Mouse (Mus musculus): Measurements from ENCODE around the gene Podxl2. TPM values are rescaled to one million over a fixed set of nuclear protein-coding genes. Genes with fewer than 3 reads are reported as not detected.

The Podxl2 gene
- polyA plus RNA-seq (2016; fragmentation: Nextera tagmentation; extraction: Ambion mirVana): 44.0 and 50.8 TPM in 2 replicates

- WGBS: 16% methylated on average over 62 of the region's 63 CpGs
- peaks cover 25% of the 10 kb centered on the region for H3K27me3 ChIP-seq (replicated peaks)
- H3K27ac ChIP-seq (ENCODE audit: poor library complexity, severe bottlenecking): no peak within 1 kb of the TSS
- H3K36me3 ChIP-seq: 0 out of 2 replicates have a peak, but pooled peaks cover 1% of the 10 kb centered on the region
- H3K9ac ChIP-seq: peak within 1 kb of the TSS; percentile 82
- H3K4me3 ChIP-seq: peak within 1 kb of the TSS; percentile 81
- H3K9me3 ChIP-seq (replicated peaks): no peaks in the 10 kb centered on the region
- peak within 1 kb of the TSS; percentile 98 for H3K4me2 ChIP-seq
- peak; percentile 58 for ATAC-seq (ENCODE audit: insufficient number of reproducible peaks, low FRiP score)
- peaks cover 15% of the 10 kb centered on the region for H3K4me1 ChIP-seq (replicated peaks)
Measured at GRCm38 (mm10) chr6:88874868-88875508, at the start of gene Podxl2. Gene Podxl2 (minus strand): TSS chr6:88875044.

- H3K9ac ChIP-seq: no peak overlapping the region
- H3K4me2 ChIP-seq: no peak overlapping the region
- H3K4me3 ChIP-seq: no peak overlapping the region
- no peak for ATAC-seq (ENCODE audit: insufficient number of reproducible peaks, low FRiP score)
- WGBS: 70% methylated on average over 8 of the region's 8 CpGs
- H3K27ac ChIP-seq (ENCODE audit: poor library complexity, severe bottlenecking): no peak overlapping the region
- H3K9me3 ChIP-seq (replicated peaks): 0 out of 2 replicates have a peak, but pooled peaks cover 4% of the 10 kb centered on the region
- H3K4me1 ChIP-seq (replicated peaks): peaks cover 25% of the 10 kb centered on the region
- H3K36me3 ChIP-seq: no peaks in the 10 kb centered on the region
- no peaks in the 10 kb centered on the region for H3K27me3 ChIP-seq (replicated peaks)
Measured at GRCm38 (mm10) chr6:88918802-88919201, 44.0 kb upstream of the Podxl2 start.

DNA sequence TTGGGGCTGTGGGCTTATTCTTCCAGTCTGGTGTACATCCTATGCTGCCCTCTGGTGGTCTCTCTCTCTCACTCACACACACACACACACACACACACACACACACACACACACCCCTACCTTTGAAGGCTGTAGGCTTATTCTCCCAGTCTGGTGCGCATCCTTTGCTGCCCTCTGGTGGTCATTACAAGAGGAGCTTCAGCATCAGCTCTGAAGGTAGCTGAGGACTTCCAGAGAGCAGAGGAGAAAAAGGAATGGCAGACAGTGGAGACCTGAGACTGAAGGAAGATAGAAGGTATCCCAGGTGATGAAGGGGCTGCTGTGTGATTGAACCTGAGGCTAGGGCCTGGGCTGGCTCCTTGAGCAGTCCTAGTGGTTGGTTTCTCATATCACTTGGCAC lies 41.3 kb upstream of the Podxl2 start:
- Histone ChIP-seq H3K27me3 (replicated peaks) (no peaks in the 10 kb centered on the region), H3K4me3 (no peak overlapping the region), H3K27ac (ENCODE audit: poor library complexity, severe bottlenecking) (peak overlapping the region; percentile 59; the same call in 1 of the 2 replicates), H3K9me3 (replicated peaks) (0 out of 2 replicates have a peak, but pooled peaks cover 4% of the 10 kb centered on the region), H3K4me2 (no peak overlapping the region), H3K36me3 (peaks cover 15% of the 10 kb centered on the region), H3K9ac (no peak overlapping the region), H3K4me1 (replicated peaks) (peaks cover 30% of the 10 kb centered on the region)
- ATAC-seq (ENCODE audit: insufficient number of reproducible peaks, low FRiP score): peak; percentile 37
- WGBS: 73% methylated on average over 1 of the region's 1 CpGs

DNA sequence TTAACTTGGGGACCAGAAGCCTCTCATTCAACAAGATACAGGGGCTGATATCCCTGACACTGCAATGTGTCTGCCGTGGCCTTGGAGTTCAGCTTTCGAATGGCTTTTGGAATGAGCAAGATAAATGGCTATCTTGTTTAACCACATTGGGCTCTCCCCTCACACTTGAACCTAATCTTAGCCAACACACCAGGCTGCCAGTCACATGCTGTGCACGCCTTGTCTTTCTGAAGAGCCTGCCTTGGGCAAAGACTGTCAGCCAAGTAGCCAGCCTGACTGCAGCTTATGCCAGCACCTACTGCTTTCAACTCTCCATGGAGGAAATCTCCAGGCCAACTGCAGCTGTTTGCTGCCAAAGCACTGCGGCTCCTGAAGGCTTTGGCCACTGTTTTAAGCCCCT lies 40.7 kb upstream of the Podxl2 start:
- peak overlapping the region; percentile 59; the same call in 1 of the 2 replicates for H3K27ac ChIP-seq (ENCODE audit: poor library complexity, severe bottlenecking)
- WGBS: 29% methylated on average over 4 of the region's 4 CpGs
- H3K4me1 ChIP-seq (replicated peaks): peaks cover 25% of the 10 kb centered on the region
- H3K9ac ChIP-seq: no peak overlapping the region
- H3K9me3 ChIP-seq (replicated peaks): 0 out of 2 replicates have a peak, but pooled peaks cover 4% of the 10 kb centered on the region
- H3K4me3 ChIP-seq: no peak overlapping the region
- H3K36me3 ChIP-seq: peaks cover 21% of the 10 kb centered on the region
- no peak overlapping the region for H3K4me2 ChIP-seq
- ATAC-seq (ENCODE audit: insufficient number of reproducible peaks, low FRiP score): peak; percentile 85
- no peaks in the 10 kb centered on the region for H3K27me3 ChIP-seq (replicated peaks)

DNA sequence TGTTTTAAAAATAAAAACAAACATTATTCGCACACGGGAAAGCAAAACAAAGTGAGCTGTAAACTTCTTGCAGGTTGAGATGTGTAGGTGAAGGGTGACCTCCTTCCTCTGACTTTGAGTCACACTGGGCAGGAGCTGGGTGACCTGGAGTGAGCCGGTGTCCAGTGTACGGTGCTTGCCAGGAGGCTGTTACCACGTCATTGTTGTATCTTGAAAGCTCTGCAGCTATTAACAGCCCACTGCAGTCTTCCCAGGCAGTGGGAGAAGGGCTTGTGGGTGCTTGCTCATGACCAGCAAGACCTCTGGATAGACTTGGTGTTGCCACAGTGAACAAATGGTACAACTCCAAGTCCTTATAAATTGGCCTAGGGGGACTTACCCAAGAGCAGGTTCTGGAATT lies 40.0 kb upstream of the Podxl2 start:
- H3K27ac ChIP-seq (ENCODE audit: poor library complexity, severe bottlenecking): peak overlapping the region; percentile 59; the same call in 1 of the 2 replicates
- no peak overlapping the region for H3K4me2 ChIP-seq
- no peak for ATAC-seq (ENCODE audit: insufficient number of reproducible peaks, low FRiP score)
- WGBS: 51% methylated on average over 5 of the region's 5 CpGs
- H3K27me3 ChIP-seq (replicated peaks): no peaks in the 10 kb centered on the region
- H3K36me3 ChIP-seq: peaks cover 29% of the 10 kb centered on the region
- H3K4me3 ChIP-seq: no peak overlapping the region
- no peak overlapping the region for H3K9ac ChIP-seq
- H3K9me3 ChIP-seq (replicated peaks): 0 out of 2 replicates have a peak, but pooled peaks cover 4% of the 10 kb centered on the region
- H3K4me1 ChIP-seq (replicated peaks): peaks cover 20% of the 10 kb centered on the region

- ATAC-seq (ENCODE audit: insufficient number of reproducible peaks, low FRiP score): no peak
- Histone ChIP-seq H3K9ac (no peak overlapping the region), H3K9me3 (replicated peaks) (0 out of 2 replicates have a peak, but pooled peaks cover 4% of the 10 kb centered on the region), H3K27me3 (replicated peaks) (no peaks in the 10 kb centered on the region), H3K4me3 (no peak overlapping the region), H3K4me2 (no peak overlapping the region), H3K27ac (ENCODE audit: poor library complexity, severe bottlenecking) (no peak overlapping the region), H3K36me3 (peaks cover 38% of the 10 kb centered on the region), H3K4me1 (replicated peaks) (peaks cover 20% of the 10 kb centered on the region)
Measured at GRCm38 (mm10) chr6:88913440-88913839, 38.6 kb upstream of the Podxl2 start.

DNA sequence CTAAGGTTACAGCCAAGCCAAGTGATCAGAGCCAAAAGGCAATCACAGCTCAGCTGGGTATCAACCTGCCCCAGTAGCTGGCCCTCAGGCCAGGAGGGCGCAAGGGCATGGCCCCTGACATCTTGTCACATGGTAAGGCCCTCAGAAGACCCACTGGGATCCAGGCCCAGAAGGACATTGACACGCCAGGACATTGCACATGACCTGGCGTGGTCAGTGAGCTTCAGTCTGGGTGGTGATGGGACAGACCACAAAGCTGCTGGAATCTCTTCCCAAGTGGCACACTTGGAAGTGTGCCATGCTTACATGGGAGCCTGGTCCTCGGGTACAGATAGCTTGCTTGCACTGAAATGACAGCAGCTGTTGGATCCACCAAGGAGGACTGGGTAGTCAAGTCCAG lies 38.2 kb upstream of the Podxl2 start:
- no peak for ATAC-seq (ENCODE audit: insufficient number of reproducible peaks, low FRiP score)
- H3K36me3 ChIP-seq: peaks cover 42% of the 10 kb centered on the region
- no peak overlapping the region for H3K27ac ChIP-seq (ENCODE audit: poor library complexity, severe bottlenecking)

DNA sequence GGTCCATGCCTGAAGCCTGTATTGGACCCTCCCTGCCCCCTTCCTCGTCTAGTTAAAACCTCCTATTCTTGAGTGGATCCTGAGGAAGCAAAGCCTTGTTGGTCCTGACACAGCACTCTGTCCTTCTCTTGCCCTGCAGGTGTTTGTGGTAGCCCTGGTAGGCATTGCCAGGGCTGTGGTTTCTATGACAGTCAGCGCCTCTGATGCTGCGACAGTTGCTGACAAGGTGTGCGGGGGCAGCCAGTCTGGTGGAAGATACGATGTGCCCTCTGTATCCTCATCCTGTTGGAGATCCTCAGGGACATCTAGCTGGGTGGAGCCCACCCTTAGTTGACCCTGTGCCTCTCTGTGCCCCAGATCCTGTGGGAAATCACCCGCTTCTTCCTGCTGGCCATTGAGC lies 34.3 kb upstream of the Podxl2 start:
- Histone ChIP-seq H3K27ac (ENCODE audit: poor library complexity, severe bottlenecking) (no peak overlapping the region), H3K9me3 (replicated peaks) (no peaks in the 10 kb centered on the region), H3K9ac (no peak overlapping the region), H3K4me2 (no peak overlapping the region), H3K27me3 (replicated peaks) (no peaks in the 10 kb centered on the region), H3K4me1 (replicated peaks) (peaks cover 34% of the 10 kb centered on the region), H3K36me3 (peaks cover 48% of the 10 kb centered on the region), H3K4me3 (no peak overlapping the region)
- no peak for ATAC-seq (ENCODE audit: insufficient number of reproducible peaks, low FRiP score)
- 87% methylated on average over 6 of the region's 6 CpGs for WGBS

More for the DNA sequence above, 38.2 kb upstream of the Podxl2 start:
- no peaks in the 10 kb centered on the region for H3K27me3 ChIP-seq (replicated peaks)
- no peak overlapping the region for H3K4me3 ChIP-seq
- H3K4me1 ChIP-seq (replicated peaks): peaks cover 20% of the 10 kb centered on the region
- no peak overlapping the region for H3K4me2 ChIP-seq
- WGBS: 76% methylated on average over 4 of the region's 4 CpGs
- H3K9ac ChIP-seq: no peak overlapping the region
- 0 out of 2 replicates have a peak, but pooled peaks cover 4% of the 10 kb centered on the region for H3K9me3 ChIP-seq (replicated peaks)

GRCm38 (mm10) chr6:88906369-88907108 lies 31.7 kb upstream of the Podxl2 start:
- peaks cover 37% of the 10 kb centered on the region for H3K36me3 ChIP-seq
- H3K27ac ChIP-seq (ENCODE audit: poor library complexity, severe bottlenecking): no peak overlapping the region
- no peaks in the 10 kb centered on the region for H3K27me3 ChIP-seq (replicated peaks)
- H3K4me2 ChIP-seq: peak overlapping the region; percentile 41
- H3K4me3 ChIP-seq: no peak overlapping the region
- 15% methylated on average over 16 of the region's 16 CpGs for WGBS
- H3K9me3 ChIP-seq (replicated peaks): no peaks in the 10 kb centered on the region
- peak; percentile 2; the same call in 1 of the 2 replicates for ATAC-seq (ENCODE audit: insufficient number of reproducible peaks, low FRiP score)
- peaks cover 44% of the 10 kb centered on the region for H3K4me1 ChIP-seq (replicated peaks)
- H3K9ac ChIP-seq: peak overlapping the region; percentile 8; the same call in 1 of the 2 replicates

DNA sequence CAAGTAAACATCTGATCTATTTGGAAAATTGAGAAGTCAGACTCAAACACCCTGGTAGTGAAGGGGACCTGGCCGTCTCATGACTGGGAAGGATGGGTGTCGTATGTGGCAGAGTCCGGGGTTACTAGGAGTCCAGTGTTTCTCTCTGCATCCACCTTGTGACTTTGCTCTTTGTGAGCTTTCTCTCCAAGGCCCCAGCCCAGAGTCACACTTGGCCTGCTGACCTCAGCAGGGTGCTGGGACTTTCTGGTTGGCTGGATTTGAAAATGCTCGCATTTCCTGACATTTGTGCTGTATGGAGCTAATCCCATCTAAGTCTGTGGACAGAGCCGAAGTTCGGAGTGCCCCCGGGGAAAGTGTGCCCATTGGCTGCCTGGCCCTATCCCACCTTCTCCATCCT lies 30.2 kb upstream of the Podxl2 start:
- Histone ChIP-seq H3K4me3 (no peak overlapping the region), H3K9ac (no peak overlapping the region), H3K4me2 (no peak overlapping the region), H3K36me3 (peaks cover 22% of the 10 kb centered on the region), H3K4me1 (replicated peaks) (peaks cover 52% of the 10 kb centered on the region), H3K9me3 (replicated peaks) (no peaks in the 10 kb centered on the region), H3K27me3 (replicated peaks) (no peaks in the 10 kb centered on the region), H3K27ac (ENCODE audit: poor library complexity, severe bottlenecking) (no peak overlapping the region)
- no peak for ATAC-seq (ENCODE audit: insufficient number of reproducible peaks, low FRiP score)
- 84% methylated on average over 7 of the region's 7 CpGs for WGBS

GRCm38 (mm10) chr6:88904456-88904974 lies 29.7 kb upstream of the Podxl2 start:
- Histone ChIP-seq H3K9me3 (replicated peaks) (no peaks in the 10 kb centered on the region), H3K9ac (no peak overlapping the region), H3K4me1 (replicated peaks) (peaks cover 52% of the 10 kb centered on the region), H3K27me3 (replicated peaks) (no peaks in the 10 kb centered on the region), H3K36me3 (peaks cover 17% of the 10 kb centered on the region), H3K4me2 (peak overlapping the region; percentile 94), H3K27ac (ENCODE audit: poor library complexity, severe bottlenecking) (no peak overlapping the region), H3K4me3 (no peak overlapping the region)
- WGBS: 80% methylated on average over 4 of the region's 4 CpGs
- ATAC-seq (ENCODE audit: insufficient number of reproducible peaks, low FRiP score): no peak
